Mouse (Mus musculus): ENCODE data around the gene Tmem115.

DNA sequence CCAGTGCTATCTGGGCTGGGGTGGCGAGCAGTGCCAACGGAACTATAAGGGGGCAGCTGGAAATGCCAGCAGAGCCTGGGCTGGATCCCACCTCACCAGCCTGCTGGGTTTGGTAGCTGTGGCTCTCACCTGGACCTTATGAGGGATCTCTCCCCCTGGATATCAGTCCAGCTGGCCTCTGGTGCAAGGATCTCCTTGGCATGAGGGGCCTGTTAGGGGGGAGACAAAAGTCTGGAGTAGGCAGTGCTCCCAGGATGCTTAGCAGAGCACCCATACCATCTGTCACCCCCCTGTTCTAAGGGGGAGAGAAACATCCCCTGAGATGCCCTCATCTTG lies 38.5 kb downstream of the Tmem115 start:
- TF ChIP-seq CTCF (IDR thresholded peaks at IDR 0.05; ENCODE audit: extremely low read depth, insufficient read length, insufficient replicate concordance, low read depth, low read length) (no peak), POLR2A (IDR thresholded peaks at IDR 0.05; ENCODE audit: low read depth, low read length) (no peak)
